Mouse (Mus musculus): ENCODE data around the gene Igf2bp3. TPM values are rescaled to one million over a fixed set of nuclear protein-coding genes. Genes with fewer than 3 reads are reported as not detected.

Gene Igf2bp3
- polyA plus RNA-seq, 1 experiment from 2014 or later, result 73.4 TPM

DNA sequence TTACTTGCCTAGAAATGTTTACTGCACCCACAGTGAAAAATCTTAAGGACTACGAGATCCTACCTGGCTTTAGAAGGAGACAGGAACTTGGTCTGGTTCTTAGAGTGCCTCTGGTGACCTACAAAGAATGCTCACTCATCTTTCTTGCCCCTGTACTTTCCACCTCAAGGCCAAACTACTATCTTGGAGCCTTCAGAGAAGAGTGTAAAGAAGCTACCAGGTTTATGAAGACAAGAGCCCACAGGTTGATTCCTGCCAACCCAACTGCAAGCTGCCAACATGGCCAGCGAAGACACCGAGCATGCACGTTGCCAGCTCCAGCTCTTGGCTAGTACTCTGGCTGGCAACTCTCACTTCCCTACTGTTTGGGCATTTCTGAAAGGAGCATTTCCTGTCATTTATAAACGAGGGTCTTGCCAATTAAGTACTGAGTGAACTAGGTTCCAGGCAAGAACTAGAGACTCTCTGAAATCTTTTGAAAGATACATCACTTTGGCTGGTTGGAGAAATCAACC is 117.1 kb downstream of the Igf2bp3 start:
- Histone ChIP-seq H3K27me3 (ENCODE audit: control insufficient read depth, insufficient read depth, low read length) (no peaks in the 10 kb centered on the region), H3K4me2 (replicated peaks; ENCODE audit: low read depth, low read length) (no peak overlapping the region), H3K36me3 (ENCODE audit: control insufficient read depth, insufficient read depth, low read length) (peaks cover 62% of the 10 kb centered on the region), H3K4me1 (ENCODE audit: control insufficient read depth, insufficient read depth, low read length) (peaks cover 3% of the 10 kb centered on the region; the same call in 1 of the 2 replicates), H3K9me3 (ENCODE audit: control insufficient read depth, low read length) (no peaks in the 10 kb centered on the region), H3K27ac (ENCODE audit: low read depth, low read length) (no peak overlapping the region; the same call in 1 of the 2 replicates), H3K9ac (ENCODE audit: low read depth, low read length) (no peak overlapping the region), H3K4me3 (ENCODE audit: low read length) (no peak overlapping the region)
- WGBS, result 91% methylated on average over 5 of the region's 5 CpGs
- ATAC-seq (ENCODE audit: low FRiP score, low TSS enrichment), result no peak

DNA sequence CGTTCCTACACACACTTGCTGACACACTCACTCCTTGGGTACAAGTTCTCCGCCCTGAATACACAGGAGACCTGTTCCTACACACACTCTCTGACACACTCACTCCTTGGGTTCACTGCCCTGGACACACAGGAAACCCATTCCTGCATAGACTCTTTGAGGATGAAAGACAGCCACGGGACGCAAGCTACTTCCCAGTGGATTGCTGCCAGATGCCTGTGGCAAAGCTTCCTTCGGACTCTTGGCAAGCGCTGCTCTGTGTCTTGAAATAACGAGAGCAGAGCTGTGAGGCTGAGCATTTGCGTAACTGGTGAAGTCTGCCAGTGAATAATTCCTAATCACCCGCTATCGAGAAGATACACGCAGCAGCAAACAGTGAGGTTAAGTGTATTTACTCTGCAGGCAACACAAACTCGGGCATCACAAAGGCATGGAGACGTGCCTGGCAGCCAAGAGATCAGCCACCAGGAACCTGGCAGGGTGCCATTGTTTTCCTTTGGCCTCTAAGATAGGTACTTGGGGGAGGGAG is 117.8 kb downstream of the Igf2bp3 start:
- Histone ChIP-seq H3K27ac (ENCODE audit: low read depth, low read length) (no peak overlapping the region; the same call in 1 of the 2 replicates), H3K36me3 (ENCODE audit: control insufficient read depth, insufficient read depth, low read length) (peaks cover 62% of the 10 kb centered on the region), H3K4me2 (replicated peaks; ENCODE audit: low read depth, low read length) (no peak overlapping the region), H3K9me3 (ENCODE audit: control insufficient read depth, low read length) (no peaks in the 10 kb centered on the region), H3K27me3 (ENCODE audit: control insufficient read depth, insufficient read depth, low read length) (no peaks in the 10 kb centered on the region), H3K4me1 (ENCODE audit: control insufficient read depth, insufficient read depth, low read length) (peaks cover 3% of the 10 kb centered on the region; the same call in 1 of the 2 replicates), H3K4me3 (ENCODE audit: low read length) (no peak overlapping the region), H3K9ac (ENCODE audit: low read depth, low read length) (no peak overlapping the region)
- no peak for ATAC-seq (ENCODE audit: low FRiP score, low TSS enrichment)
- 73% methylated on average over 13 of the region's 13 CpGs for whole genome bisulfite sequencing

DNA sequence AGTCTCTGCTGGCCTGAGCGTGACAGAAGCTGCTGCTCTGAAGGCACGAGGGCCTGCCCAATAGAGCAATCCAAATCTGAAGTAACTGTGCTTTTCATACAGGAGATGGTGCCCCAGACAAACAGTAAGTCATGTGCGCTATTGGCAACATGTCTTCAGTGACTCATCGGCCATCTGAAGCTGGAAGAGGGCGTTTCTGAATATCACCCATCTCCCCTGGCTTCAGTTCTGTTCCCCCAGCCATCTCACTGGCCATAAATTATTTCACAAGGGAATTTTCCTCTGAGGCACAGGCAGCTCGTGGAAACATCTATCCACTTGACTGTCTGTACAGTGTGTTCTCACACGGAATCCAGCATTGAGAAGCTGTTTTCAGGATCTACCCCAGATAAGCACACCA is 118.3 kb downstream of the Igf2bp3 start:
- ATAC-seq (ENCODE audit: low FRiP score, low TSS enrichment), result no peak
- Histone ChIP-seq H3K9ac (ENCODE audit: low read depth, low read length) (no peak overlapping the region), H3K27ac (ENCODE audit: low read depth, low read length) (no peak overlapping the region), H3K4me3 (ENCODE audit: low read length) (no peak overlapping the region), H3K27me3 (ENCODE audit: control insufficient read depth, insufficient read depth, low read length) (no peaks in the 10 kb centered on the region), H3K4me2 (replicated peaks; ENCODE audit: low read depth, low read length) (no peak overlapping the region), H3K4me1 (ENCODE audit: control insufficient read depth, insufficient read depth, low read length) (peaks cover 3% of the 10 kb centered on the region; the same call in 1 of the 2 replicates), H3K9me3 (ENCODE audit: control insufficient read depth, low read length) (no peaks in the 10 kb centered on the region), H3K36me3 (ENCODE audit: control insufficient read depth, insufficient read depth, low read length) (peaks cover 66% of the 10 kb centered on the region)
- 79% methylated on average over 7 of the region's 7 CpGs for WGBS

DNA sequence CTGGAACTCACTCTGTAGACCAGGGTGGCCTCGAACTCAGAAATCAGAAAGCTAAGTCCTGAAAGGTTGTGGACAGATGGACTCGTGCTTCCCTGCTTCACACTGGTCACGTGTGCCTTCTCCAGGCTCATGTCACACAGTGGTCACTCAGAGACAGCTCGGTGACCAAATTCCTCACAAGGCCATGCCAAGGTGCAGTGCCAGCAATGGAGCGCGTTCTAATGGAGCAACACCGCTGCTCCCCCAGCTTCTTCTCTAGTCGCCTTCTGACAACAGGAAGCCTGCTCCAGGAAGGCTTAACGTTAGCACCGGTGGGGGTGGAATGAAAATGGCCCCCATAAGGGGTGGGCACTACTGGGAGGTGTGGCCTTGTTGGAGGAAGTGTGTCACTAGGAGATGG is 119.8 kb downstream of the Igf2bp3 start:
- H3K36me3 ChIP-seq (ENCODE audit: control insufficient read depth, insufficient read depth, low read length), result peaks cover 78% of the 10 kb centered on the region

DNA sequence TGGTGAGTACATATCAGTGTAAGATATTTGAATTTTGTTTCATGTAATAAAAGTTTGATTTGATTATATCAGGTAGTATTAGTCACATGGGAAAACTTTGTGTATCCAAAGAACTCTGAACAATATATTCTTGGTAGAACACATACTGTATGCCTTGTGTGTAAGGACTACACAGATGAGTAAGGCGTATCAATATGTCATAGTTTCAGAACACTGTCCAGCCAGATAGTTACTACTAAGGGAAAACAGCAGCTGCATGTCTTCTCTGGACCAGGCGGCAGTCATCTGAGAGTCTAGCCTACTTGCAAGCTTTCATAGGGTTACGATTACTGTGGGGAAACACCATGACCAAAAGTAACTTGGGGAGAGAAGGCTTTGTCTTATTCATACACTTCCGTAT is 131.7 kb downstream of the Igf2bp3 start:
- no peaks in the 10 kb centered on the region for H3K9me3 ChIP-seq (ENCODE audit: control insufficient read depth, low read length)
- no peak overlapping the region for H3K27ac ChIP-seq (ENCODE audit: low read depth, low read length)
- H3K4me3 ChIP-seq (ENCODE audit: low read length), result no peak overlapping the region
- no peak overlapping the region for H3K4me2 ChIP-seq (replicated peaks; ENCODE audit: low read depth, low read length)
- H3K9ac ChIP-seq (ENCODE audit: low read depth, low read length), result no peak overlapping the region
- H3K4me1 ChIP-seq (ENCODE audit: control insufficient read depth, insufficient read depth, low read length), result no peaks in the 10 kb centered on the region
- WGBS, result 91% methylated on average over 4 of the region's 4 CpGs
- peaks cover 52% of the 10 kb centered on the region for H3K36me3 ChIP-seq (ENCODE audit: control insufficient read depth, insufficient read depth, low read length)
- H3K27me3 ChIP-seq (ENCODE audit: control insufficient read depth, insufficient read depth, low read length), result no peaks in the 10 kb centered on the region
- no peak for ATAC-seq (ENCODE audit: low FRiP score, low TSS enrichment)

More for the DNA sequence above, 119.8 kb downstream of the Igf2bp3 start:
- no peak overlapping the region for H3K9ac ChIP-seq (ENCODE audit: low read depth, low read length)
- no peak overlapping the region for H3K27ac ChIP-seq (ENCODE audit: low read depth, low read length)
- peaks cover 3% of the 10 kb centered on the region; the same call in 1 of the 2 replicates for H3K4me1 ChIP-seq (ENCODE audit: control insufficient read depth, insufficient read depth, low read length)
- no peaks in the 10 kb centered on the region for H3K27me3 ChIP-seq (ENCODE audit: control insufficient read depth, insufficient read depth, low read length)
- no peak for ATAC-seq (ENCODE audit: low FRiP score, low TSS enrichment)
- no peak overlapping the region for H3K4me3 ChIP-seq (ENCODE audit: low read length)
- H3K9me3 ChIP-seq (ENCODE audit: control insufficient read depth, low read length), result no peaks in the 10 kb centered on the region
- no peak overlapping the region for H3K4me2 ChIP-seq (replicated peaks; ENCODE audit: low read depth, low read length)
- WGBS, result 87% methylated on average over 10 of the region's 10 CpGs

DNA sequence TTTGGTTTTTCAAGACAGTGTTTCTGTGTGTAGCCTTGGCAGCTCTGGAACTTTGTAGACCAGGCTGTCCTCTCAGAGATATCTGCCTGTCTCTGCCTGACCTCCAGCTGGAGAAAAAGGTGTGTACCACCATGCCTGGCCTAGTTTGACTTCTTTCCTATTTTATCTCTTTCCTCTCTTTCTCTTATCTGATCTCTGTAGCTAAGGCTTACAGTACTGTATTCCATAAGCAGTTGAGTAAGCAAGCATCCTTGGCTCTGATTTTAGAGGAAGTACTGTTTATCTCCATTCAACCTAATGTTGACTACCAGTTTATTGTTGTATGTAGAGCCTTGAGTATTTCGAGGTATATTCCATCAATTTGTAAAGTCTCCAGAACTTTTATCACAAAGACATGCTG is 135.4 kb downstream of the Igf2bp3 start:
- no peak overlapping the region for H3K27ac ChIP-seq (ENCODE audit: low read depth, low read length)
- no peaks in the 10 kb centered on the region for H3K9me3 ChIP-seq (ENCODE audit: control insufficient read depth, low read length)
- no peaks in the 10 kb centered on the region; the same call in 1 of the 2 replicates for H3K4me1 ChIP-seq (ENCODE audit: control insufficient read depth, insufficient read depth, low read length)
- H3K4me2 ChIP-seq (replicated peaks; ENCODE audit: low read depth, low read length), result no peak overlapping the region
- no peak for ATAC-seq (ENCODE audit: low FRiP score, low TSS enrichment)
- no peak overlapping the region for H3K4me3 ChIP-seq (ENCODE audit: low read length)
- whole genome bisulfite sequencing, result 100% methylated on average over 1 of the region's 1 CpGs
- H3K36me3 ChIP-seq (ENCODE audit: control insufficient read depth, insufficient read depth, low read length), result peaks cover 21% of the 10 kb centered on the region
- no peaks in the 10 kb centered on the region for H3K27me3 ChIP-seq (ENCODE audit: control insufficient read depth, insufficient read depth, low read length)
- no peak overlapping the region for H3K9ac ChIP-seq (ENCODE audit: low read depth, low read length)

DNA sequence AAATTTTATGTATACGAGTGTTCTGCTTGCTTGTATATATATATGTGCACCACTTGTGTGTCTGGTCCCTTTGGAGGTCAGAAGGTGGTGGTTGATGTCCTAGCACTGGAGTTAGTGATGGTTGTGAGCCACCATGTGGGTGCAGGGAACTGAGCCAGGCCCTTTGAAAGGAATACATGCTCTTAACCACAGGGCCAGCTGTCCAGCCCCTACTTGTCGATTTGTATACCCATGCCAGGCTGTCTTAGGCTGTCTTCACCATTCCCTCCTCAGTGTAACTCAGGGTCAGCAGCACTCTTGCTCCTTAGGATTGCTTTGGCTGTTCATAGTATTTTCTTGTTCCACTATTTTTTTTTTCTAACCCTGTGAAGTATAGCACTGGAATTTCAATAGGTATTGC is 136.9 kb downstream of the Igf2bp3 start:
- no peak overlapping the region for H3K4me3 ChIP-seq (ENCODE audit: low read length)
- 83% methylated on average over 2 of the region's 2 CpGs for WGBS
- no peak for ATAC-seq (ENCODE audit: low FRiP score, low TSS enrichment)
- no peaks in the 10 kb centered on the region; the same call in 1 of the 2 replicates for H3K4me1 ChIP-seq (ENCODE audit: control insufficient read depth, insufficient read depth, low read length)
- H3K9me3 ChIP-seq (ENCODE audit: control insufficient read depth, low read length), result no peaks in the 10 kb centered on the region
- H3K9ac ChIP-seq (ENCODE audit: low read depth, low read length), result no peak overlapping the region
- no peak overlapping the region for H3K27ac ChIP-seq (ENCODE audit: low read depth, low read length)
- H3K4me2 ChIP-seq (replicated peaks; ENCODE audit: low read depth, low read length), result no peak overlapping the region
- H3K36me3 ChIP-seq (ENCODE audit: control insufficient read depth, insufficient read depth, low read length), result peaks cover 7% of the 10 kb centered on the region
- H3K27me3 ChIP-seq (ENCODE audit: control insufficient read depth, insufficient read depth, low read length), result no peaks in the 10 kb centered on the region

DNA sequence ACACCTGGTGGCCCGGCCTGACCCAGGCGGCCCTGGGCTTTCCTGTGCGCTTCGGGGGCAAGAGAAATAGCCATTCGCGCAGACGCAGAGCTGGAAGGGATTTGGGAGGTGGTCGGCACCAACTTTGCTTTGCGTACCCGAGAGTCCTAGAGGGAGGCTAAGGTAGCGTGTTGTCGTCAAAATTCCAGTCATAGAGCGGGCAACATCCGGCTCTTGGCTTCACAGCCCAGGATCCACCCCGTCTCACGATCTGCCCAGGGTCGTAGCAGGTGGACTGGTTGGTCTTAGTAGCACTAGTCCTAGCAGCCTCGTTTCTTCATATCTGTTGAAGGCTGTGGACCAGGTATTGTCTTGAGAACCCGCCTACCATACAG is 140.7 kb downstream of the Igf2bp3 start:
- H3K27ac ChIP-seq (ENCODE audit: low read depth, low read length), result peak overlapping the region; percentile 71
- 2% methylated on average over 19 of the region's 19 CpGs for WGBS
- peak overlapping the region; percentile 95 for H3K9ac ChIP-seq (ENCODE audit: low read depth, low read length)
- peak overlapping the region; percentile 62 for H3K4me2 ChIP-seq (replicated peaks; ENCODE audit: low read depth, low read length)
- H3K27me3 ChIP-seq (ENCODE audit: control insufficient read depth, insufficient read depth, low read length), result no peaks in the 10 kb centered on the region
- ATAC-seq (ENCODE audit: low FRiP score, low TSS enrichment), result peak; percentile 55
- no peaks in the 10 kb centered on the region; the same call in 1 of the 2 replicates for H3K4me1 ChIP-seq (ENCODE audit: control insufficient read depth, insufficient read depth, low read length)
- no peaks in the 10 kb centered on the region for H3K36me3 ChIP-seq (ENCODE audit: control insufficient read depth, insufficient read depth, low read length)
- H3K4me3 ChIP-seq (ENCODE audit: low read length), result peak overlapping the region; percentile 99
- H3K9me3 ChIP-seq (ENCODE audit: control insufficient read depth, low read length), result no peaks in the 10 kb centered on the region

DNA sequence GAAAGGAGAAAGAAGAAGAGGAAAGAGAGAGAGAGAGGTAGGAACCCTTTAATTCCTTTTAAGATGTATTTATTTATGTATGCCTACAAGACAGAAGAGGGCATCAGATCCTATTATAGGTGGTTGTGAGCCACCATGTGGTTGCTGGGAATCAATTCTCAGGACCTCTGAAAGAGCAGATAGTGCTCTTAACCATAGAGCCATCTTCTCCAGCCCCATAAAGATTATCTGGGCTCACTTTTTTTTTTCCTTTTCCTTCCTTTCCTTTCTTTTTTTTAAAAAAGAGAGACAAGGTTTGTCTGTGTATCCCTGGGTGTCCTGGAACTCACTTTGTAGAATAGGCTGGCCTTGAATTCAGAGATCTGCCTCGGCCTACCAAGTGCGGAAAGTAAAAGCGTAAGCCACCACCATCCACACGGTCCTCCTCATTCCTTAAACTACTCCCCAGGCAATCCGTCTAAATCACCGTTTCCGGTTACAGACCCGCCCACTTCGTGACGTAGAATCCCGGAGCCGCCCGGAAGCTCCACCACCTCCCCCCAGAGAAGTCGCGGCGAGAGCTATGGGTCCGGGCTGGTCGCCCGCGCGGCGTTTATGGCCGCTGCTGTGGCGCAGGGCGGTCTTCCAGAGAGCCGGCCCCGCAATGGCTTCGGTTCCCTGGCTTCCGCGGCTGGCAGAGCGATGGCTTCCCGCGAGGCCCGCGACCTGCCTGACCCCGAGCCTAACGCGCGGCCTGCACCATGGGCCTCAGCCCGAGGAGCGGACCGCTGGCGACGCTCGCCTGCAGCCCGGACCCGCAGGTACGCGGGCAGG is 141.2 kb downstream of the Igf2bp3 start, which contains the start of gene Malsu1:
Malsu1 (plus strand) TSS at position 492 of the 813 bp plus-strand sequence.
- Histone ChIP-seq H3K36me3 (ENCODE audit: control insufficient read depth, insufficient read depth, low read length) (no peaks in the 10 kb centered on the region), H3K4me3 (ENCODE audit: low read length) (peak within 1 kb of the TSS; percentile 99), H3K9me3 (ENCODE audit: control insufficient read depth, low read length) (no peaks in the 10 kb centered on the region), H3K9ac (ENCODE audit: low read depth, low read length) (peak within 1 kb of the TSS; percentile 95), H3K27me3 (ENCODE audit: control insufficient read depth, insufficient read depth, low read length) (no peaks in the 10 kb centered on the region), H3K27ac (ENCODE audit: low read depth, low read length) (peak within 1 kb of the TSS; percentile 71), H3K4me1 (ENCODE audit: control insufficient read depth, insufficient read depth, low read length) (no peaks in the 10 kb centered on the region; the same call in 1 of the 2 replicates), H3K4me2 (replicated peaks; ENCODE audit: low read depth, low read length) (peak within 1 kb of the TSS; percentile 62)
- peak; percentile 98 for ATAC-seq (ENCODE audit: low FRiP score, low TSS enrichment)
- under 1% methylated on average over 48 of the region's 49 CpGs for WGBS

Measured in kidney, embryonic 14.5 days (tissue).